Mouse (Mus musculus) G1E (cell line): ENCODE data around the gene Dclk2. TPM values are rescaled to one million over a fixed set of nuclear protein-coding genes. Genes with fewer than 3 reads are reported as not detected.

Experiments used
- ATAC-seq: 2 replicates; pipeline ENCODE4 v1.8.0; 2016; ENCODE audit warnings: mild to moderate bottlenecking; ENCODE audit not compliant: insufficient number of reproducible peaks, poor library complexity, low FRiP score, severe bottlenecking; ENCODE audit errors: extremely low read depth
- DNase-seq: peaks from one replicate; pipeline ENCODE4 v3.0.0; 2012; ENCODE audit warnings: low spot score
- H3K27me3 ChIP-seq: 2 replicates; pipeline ENCODE4 v1.6.1; 2012; ENCODE audit warnings: mild to moderate bottlenecking, low read length, inconsistent platforms; ENCODE audit not compliant: insufficient read depth
- H3K36me3 ChIP-seq: replicated peaks from 2 replicates; pipeline ENCODE3; 2012; ENCODE audit warnings: mild to moderate bottlenecking, inconsistent platforms
- H3K4me1 ChIP-seq: 2 replicates; pipeline ENCODE4 v1.6.1; 2012; ENCODE audit warnings: low read depth, low read length, inconsistent platforms, mixed read lengths; ENCODE audit not compliant: insufficient read depth
- H3K4me3 ChIP-seq: 2 replicates; pipeline ENCODE4 v1.5.1; 2012; ENCODE audit warnings: low read depth, mild to moderate bottlenecking, inconsistent platforms, low read length, moderate library complexity, mixed read lengths
- H3K9me3 ChIP-seq: replicated peaks from 2 replicates; pipeline ENCODE4 v1.6.1; 2012; ENCODE audit warnings: inconsistent platforms
- CTCF ChIP-seq: IDR thresholded peaks from 2 replicates; pipeline ENCODE4 v1.5.1; 2012; ENCODE audit warnings: low read depth, low read length, inconsistent platforms, mixed read lengths
- GATA1 ChIP-seq: IDR thresholded peaks from 2 replicates; pipeline ENCODE4 v1.6.1; 2012; ENCODE audit warnings: borderline replicate concordance, low read length, inconsistent platforms, mixed read lengths
- GATA2 ChIP-seq: IDR thresholded peaks from 2 replicates; pipeline ENCODE4 v1.6.1; 2012; ENCODE audit warnings: low read depth, low read length, inconsistent platforms, borderline replicate concordance
- POLR2AphosphoS5 ChIP-seq: IDR thresholded peaks from 2 replicates; pipeline ENCODE4 v1.6.1; 2012; ENCODE audit warnings: low read depth, low read length, inconsistent platforms; ENCODE audit not compliant: insufficient replicate concordance
- TAL1 ChIP-seq: conservative IDR thresholded peaks from 2 replicates; pipeline ENCODE4 v1.6.1; 2012; ENCODE audit warnings: low read depth, low read length, inconsistent platforms, mixed read lengths
- polyA plus RNA-seq: library from polyadenylated mRNA; stranded (reverse); fragments of >175 nt; gene quantifications from 2 replicates; pipeline ENCODE4 v1.2.3, GENCODE M21; 2012
- total RNA-seq, 2 experiments: library from RNA; stranded (forward) in 1 of 2; stranded (reverse) in 1 of 2; fragments of 200-1000 nt in 1 of 2; fragments of >200 nt in 1 of 2; fragmentation: Nextera tagmentation in 1 of 2; gene quantifications; 2 replicates each; pipeline ENCODE4 v1.2.3; 2014 to 2017

Gene Dclk2
- total and polyA plus RNA-seq, 3 experiments: 0.11 to 5.3 TPM; not detected in 1

GRCm38 (mm10) chr3:86851131-86851530 is 69.5 kb downstream of the Dclk2 start:
- DNase-seq (no peak), ATAC-seq (no peak)
- H3K4me1 ChIP-seq: no peaks in the 10 kb centered on the region
- no peaks in the 10 kb centered on the region; the same call in 1 of the 2 replicates for H3K27me3 ChIP-seq
- no peaks in the 10 kb centered on the region for H3K9me3 ChIP-seq
- no peak for TF ChIP-seq TAL1
- TF ChIP-seq POLR2AphosphoS5: no peak
- TF ChIP-seq GATA2: no peak
- TF ChIP-seq GATA1: no peak
- TF ChIP-seq CTCF: no peak
- H3K36me3 ChIP-seq: no peaks in the 10 kb centered on the region
- no peak overlapping the region for H3K4me3 ChIP-seq

GRCm38 (mm10) chr3:86850394-86851030 is 70.1 kb downstream of the Dclk2 start:
- Histone ChIP-seq H3K4me3 (no peak overlapping the region), H3K36me3 (no peaks in the 10 kb centered on the region), H3K4me1 (no peaks in the 10 kb centered on the region), H3K27me3 (peaks cover 4% of the 10 kb centered on the region; the same call in 1 of the 2 replicates), H3K9me3 (no peaks in the 10 kb centered on the region)
- no peak for DNase-seq
- TF ChIP-seq POLR2AphosphoS5: no peak
- TF ChIP-seq TAL1: no peak
- no peak for TF ChIP-seq CTCF
- no peak for TF ChIP-seq GATA2
- no peak for TF ChIP-seq GATA1
- no peak for ATAC-seq

GRCm38 (mm10) chr3:86849337-86849736 is 71.3 kb downstream of the Dclk2 start:
- TF ChIP-seq CTCF (no peak), GATA1 (no peak), TAL1 (no peak), GATA2 (no peak), POLR2AphosphoS5 (no peak)
- H3K9me3 ChIP-seq: no peaks in the 10 kb centered on the region
- no peak for ATAC-seq

GRCm38 (mm10) chr3:86847536-86847935 is 73.1 kb downstream of the Dclk2 start:
- peaks cover 8% of the 10 kb centered on the region for H3K27me3 ChIP-seq
- TF ChIP-seq POLR2AphosphoS5: no peak
- no peak for TF ChIP-seq GATA1
- no peak for TF ChIP-seq CTCF
- no peak for TF ChIP-seq GATA2
- no peak for TF ChIP-seq TAL1
- no peaks in the 10 kb centered on the region for H3K9me3 ChIP-seq
- H3K36me3 ChIP-seq: no peaks in the 10 kb centered on the region
- ATAC-seq: no peak
- no peaks in the 10 kb centered on the region for H3K4me1 ChIP-seq
- H3K4me3 ChIP-seq: no peak overlapping the region
- no peak for DNase-seq

More at GRCm38 (mm10) chr3:86849337-86849736, 71.3 kb downstream of the Dclk2 start:
- Histone ChIP-seq H3K4me1 (no peaks in the 10 kb centered on the region), H3K4me3 (no peak overlapping the region), H3K36me3 (no peaks in the 10 kb centered on the region), H3K27me3 (peaks cover 4% of the 10 kb centered on the region; the same call in 1 of the 2 replicates)
- DNase-seq: no peak

GRCm38 (mm10) chr3:86846036-86846435 is 74.6 kb downstream of the Dclk2 start:
- no peak for ATAC-seq
- Histone ChIP-seq H3K36me3 (no peaks in the 10 kb centered on the region), H3K9me3 (no peaks in the 10 kb centered on the region), H3K4me1 (no peaks in the 10 kb centered on the region), H3K27me3 (peaks cover 8% of the 10 kb centered on the region), H3K4me3 (no peak overlapping the region)
- DNase-seq: no peak
- TF ChIP-seq TAL1: no peak
- TF ChIP-seq GATA1: no peak
- TF ChIP-seq CTCF: no peak
- TF ChIP-seq POLR2AphosphoS5: no peak
- no peak for TF ChIP-seq GATA2

- Histone ChIP-seq H3K27me3 (peaks cover 8% of the 10 kb centered on the region), H3K36me3 (no peaks in the 10 kb centered on the region), H3K4me1 (no peaks in the 10 kb centered on the region), H3K9me3 (no peaks in the 10 kb centered on the region), H3K4me3 (no peak overlapping the region)
- DNase-seq (no peak), ATAC-seq (no peak)
- no peak for TF ChIP-seq CTCF
- TF ChIP-seq POLR2AphosphoS5: no peak
- no peak for TF ChIP-seq TAL1
- no peak for TF ChIP-seq GATA1
- TF ChIP-seq GATA2: no peak
Observed at GRCm38 (mm10) chr3:86845578-86845977, 75.1 kb downstream of the Dclk2 start.
